Mouse (Mus musculus) layer of hippocampus, adult 9-10 months (tissue): ENCODE measurements at regions not wholly inside any gene's neighbourhood (a gene's known extent, or its start where the extent isn't known, plus 50 kb on each side); places are given as distances from the start of the nearest gene placed in this dataset.

ENCODE experiments used
- DNase-seq: peaks from one replicate; pipeline ENCODE4 v3.0.0; 2022; ENCODE audit warnings: low spot score

DNA sequence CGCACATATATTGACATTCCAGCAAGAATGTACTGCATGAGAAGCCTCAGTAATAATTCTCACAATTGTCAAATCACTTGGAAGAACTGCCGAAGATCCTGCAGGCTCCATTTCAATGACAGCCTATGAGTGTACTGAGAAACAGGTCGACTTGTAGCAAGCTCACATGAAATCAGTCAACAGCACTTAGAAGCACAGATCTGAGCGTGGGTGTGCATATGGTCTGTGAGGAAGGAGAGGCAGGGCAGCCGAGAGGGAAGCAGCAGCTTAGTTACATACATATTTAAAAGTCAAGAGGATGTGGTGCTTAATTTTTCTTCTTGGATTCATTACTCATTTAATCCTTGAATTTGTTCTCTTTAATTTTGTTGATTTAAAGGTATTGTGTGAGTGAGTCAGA lies 967.4 kb upstream of the Epha7 start:
- no peak for DNase-seq

DNA sequence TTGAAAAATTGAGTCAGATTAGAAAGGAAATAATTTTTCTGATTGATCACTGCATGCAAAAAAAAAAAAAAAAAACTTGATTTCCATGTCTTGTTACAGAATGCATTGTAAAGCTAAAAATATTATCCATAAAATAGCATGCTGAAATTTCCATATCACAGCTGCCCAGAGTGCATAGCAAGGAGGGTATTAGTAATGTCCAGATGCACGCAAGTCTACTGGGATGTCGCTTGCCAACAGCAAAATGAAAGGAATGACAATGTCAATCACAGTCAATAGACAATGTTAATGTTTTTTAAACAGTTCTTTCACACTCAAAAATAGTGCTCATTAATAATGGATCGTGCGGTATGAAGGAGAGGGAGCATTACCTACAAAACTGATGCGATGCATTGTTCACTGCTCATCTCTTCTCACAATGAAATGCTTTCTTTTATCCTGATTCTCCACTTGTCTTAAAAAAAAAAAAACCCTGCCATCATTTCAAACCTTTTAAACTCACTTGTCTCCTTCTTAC lies 966.8 kb upstream of the Epha7 start:
- DNase-seq, result no peak

DNA sequence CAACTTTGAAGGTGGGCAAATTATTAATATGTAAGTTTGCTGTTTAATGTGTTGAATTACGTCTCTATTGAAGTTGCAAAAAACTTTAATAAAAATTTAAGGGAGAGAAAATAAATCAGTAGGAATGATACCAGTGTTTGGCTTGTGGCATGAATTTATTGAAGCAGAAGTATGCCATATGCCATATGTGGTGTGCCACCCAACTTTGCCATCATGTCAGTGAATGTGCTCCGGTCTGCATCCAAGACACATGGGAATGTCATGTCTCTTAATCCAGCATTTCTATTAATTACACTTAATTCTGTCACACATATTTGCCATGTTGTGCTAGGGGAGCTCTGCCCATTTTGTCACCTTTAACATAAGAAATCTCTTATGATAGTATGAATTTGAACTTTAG lies 956.8 kb upstream of the Epha7 start:
- no peak for DNase-seq

DNA sequence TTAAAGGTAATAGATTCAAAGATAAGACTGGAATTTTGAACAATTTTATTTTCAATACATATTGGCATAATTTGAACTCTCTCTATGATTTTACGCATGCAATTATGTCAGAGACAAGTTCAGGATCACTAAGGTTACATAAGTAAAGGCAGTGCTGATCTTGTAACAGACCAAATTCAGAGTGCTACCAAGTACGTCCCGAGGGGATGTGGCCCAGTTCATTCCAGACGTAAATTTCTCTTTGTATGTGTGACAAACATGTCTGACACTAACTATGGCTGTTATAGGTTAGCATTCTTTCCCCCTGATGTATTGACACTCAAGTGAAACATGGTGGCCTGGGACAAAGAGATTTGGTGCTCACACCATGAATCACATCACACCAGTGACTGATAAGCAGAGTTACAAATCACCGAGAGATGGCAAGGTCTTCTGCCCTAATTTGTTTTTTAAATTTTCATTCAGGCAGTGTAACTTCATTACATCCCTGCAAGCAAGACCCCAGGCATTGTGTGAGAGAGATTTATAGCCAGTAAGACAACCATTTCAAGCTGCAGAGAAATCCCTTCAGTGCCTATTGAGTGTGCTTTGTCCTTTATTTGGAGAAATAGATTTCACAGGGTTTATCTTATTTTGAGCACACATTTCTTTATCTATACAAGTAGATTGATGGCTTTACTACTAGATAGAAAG lies 925.5 kb upstream of the Epha7 start:
- DNase-seq, result no peak

DNA sequence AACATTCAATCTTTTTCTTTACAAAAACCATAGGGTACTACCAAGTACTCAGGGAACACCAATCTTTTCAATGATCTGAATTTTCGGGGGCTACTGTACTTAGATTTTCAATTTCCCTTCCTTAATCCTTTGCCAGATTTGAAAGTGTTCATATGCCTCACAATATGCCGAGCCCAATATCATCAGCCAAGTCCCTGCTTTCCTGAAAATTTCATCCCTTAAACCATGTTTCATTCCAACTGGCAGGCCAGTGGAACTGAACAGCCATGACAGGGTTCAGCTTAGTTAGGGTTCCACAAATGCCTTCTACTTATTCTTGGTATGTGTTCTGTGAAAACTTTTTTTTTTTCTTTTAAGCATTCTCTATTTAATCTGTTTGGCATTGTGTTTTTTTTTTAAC lies 916.5 kb upstream of the Epha7 start:
- no peak for DNase-seq

DNA sequence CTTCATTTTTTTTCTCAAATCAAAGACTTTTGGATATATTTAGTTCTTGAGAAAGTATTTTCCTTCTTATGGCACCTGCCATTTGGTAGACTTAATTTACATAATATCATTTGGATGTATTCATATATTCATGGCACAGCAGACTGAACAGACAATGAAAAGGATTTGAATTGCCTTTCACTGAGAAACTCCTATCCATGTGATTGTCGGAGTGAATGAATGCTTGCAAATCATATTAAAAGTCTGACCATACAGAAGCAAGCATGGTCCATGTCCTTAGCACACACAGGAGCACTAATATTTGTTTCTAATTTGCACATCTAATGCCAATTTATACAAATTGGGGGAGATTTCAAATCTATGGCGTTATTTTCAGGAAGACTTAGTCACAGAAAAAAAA lies 867.6 kb upstream of the Epha7 start:
- no peak for DNase-seq

DNA sequence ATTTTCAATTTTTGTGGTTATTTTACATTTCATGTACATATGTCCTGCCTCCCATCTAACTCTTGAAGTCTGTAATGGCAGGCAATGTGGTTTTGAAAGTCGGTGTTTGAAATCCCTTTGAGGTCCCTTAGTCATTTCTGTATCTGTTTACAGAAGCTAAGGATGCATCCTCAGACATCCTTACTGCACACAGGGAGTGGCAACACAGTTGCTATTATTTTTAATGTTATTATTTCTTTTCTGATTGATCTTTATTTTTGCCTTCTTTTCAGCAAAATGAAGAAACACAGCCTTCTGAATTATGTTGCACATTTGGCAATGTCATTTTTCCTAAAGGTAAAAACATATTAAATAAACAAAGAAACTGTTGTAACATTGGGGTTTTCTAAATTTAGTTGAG lies 867.2 kb upstream of the Epha7 start:
- DNase-seq, result no peak

DNA sequence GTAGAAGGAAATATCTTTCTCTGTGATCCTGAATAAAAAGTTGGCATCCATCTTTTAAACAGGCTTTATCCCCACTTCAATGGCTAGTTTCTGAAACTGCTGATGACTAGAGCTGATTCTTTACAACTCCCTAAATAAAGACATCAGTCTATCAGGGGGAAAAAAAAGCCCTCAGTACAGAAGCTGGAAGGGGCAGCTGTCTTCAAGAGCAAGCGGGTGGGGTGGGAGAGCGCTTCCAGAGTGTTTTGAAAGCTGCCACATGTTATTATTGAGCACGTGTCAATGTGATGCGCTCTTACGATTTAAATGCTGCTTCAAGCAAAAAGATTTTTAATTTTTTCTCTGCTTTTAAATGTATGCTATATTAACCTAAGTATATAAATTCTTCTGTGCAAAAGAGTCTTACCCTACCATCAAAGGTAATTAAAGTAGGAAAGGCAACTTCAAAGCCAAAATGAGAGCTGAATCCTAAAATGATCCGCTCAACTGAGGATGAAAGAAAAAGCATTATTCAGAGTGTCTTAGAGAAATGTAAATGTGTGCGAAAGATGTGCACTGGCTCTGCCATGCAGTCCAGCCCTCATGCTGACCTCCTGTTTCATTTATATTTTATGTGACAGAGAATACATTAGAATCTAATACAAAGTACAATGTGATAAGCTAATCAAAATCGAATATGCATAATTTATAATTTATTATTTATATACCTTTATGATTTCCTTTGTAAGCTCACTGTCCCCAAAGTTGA lies 862.8 kb upstream of the Epha7 start:
- DNase-seq, result no peak

DNA sequence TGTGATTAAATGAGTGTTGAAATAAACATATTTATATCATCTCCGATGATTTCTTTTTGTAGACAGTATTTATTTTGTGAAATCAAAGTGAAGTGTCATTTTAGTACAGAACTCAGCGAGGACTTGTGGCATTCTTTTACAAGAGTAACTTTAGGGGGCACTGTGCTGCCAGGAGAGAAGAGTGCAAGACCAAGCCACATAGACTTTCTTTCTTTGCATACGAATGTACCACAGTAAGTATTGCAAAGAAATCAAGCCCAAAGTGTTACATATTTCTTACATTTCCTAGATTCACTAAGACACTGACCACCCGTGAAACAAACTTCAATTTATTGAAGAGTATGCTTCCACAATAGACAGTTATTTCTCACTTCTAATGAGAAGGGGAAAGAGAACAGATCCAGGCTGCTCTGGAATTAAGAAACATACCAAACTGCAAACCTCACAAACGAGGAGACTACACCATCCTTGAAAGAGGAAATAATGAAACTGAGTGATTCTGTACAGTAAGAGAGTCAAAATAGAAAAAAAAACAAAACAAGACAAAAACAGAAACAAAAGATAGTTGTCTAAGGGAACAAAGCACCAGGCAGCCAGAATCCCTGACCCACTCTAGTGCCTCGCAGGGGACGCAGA lies 847.8 kb upstream of the Epha7 start:
- DNase-seq, result peak; percentile 37

DNA sequence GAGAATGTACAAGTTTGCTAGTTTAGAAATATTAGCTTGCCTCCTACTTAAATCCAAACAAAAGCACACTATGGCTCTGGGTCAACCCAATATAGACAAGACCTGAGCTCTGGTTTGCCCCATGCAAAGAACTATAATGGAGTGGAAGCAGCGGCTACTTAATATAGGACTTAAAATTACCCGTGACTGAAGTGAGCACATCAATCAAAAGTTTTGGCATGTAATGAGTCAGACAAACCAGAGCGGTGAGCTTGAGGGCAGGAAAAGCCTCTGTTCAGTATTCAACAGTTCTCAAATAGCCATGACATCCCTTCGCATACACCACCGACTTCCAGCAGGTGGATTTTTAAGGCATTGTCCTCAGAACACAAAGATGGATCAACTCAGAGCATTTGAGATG lies 842.4 kb upstream of the Epha7 start:
- DNase-seq, result no peak

DNA sequence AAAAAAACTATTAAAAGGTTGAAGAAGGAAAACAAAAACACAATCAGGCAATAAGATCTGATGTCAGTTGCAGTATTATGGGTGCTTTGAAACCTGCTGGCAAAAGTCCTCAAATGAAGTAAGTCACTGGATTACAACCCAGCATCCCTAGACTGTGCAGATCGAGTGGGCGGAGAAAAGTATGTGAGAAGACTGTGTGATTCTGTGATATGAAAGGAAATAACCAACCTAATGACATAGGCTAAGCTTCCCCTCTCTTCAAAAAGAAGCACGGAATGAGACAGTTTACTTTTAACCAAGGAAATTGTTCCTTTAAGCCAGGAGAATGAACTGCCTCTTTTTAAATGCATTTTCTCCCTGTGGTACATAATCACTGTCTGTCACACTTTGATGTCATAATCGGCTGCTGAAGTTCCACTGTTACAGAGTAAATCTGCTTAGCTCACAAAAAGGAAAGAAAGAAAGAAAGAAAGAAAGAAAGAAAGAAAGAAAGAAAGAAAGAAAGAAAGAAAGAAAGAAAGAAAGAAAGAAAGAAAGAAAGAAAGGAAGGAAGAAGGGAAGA lies 833.6 kb upstream of the Epha7 start:
- no peak for DNase-seq

DNA sequence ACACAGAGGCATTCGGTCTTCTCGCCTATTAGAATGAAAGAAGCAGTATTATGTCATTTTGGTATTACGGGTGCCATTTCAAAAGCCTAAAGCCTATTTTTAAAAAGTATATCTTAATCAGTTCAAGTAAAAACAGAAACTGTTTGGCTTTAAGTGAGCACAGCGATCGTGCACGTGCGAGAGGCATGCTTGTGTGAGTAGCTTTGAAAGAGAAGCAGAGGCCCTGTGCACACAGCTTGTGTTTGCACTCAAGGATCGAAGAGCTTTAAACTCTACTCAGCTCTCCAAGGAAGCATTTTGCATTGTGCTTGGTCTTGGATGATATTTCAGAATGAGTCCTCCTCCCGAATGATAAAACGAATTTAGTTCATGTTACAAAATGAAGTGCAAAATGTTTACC lies 833.1 kb upstream of the Epha7 start:
- no peak for DNase-seq

DNA sequence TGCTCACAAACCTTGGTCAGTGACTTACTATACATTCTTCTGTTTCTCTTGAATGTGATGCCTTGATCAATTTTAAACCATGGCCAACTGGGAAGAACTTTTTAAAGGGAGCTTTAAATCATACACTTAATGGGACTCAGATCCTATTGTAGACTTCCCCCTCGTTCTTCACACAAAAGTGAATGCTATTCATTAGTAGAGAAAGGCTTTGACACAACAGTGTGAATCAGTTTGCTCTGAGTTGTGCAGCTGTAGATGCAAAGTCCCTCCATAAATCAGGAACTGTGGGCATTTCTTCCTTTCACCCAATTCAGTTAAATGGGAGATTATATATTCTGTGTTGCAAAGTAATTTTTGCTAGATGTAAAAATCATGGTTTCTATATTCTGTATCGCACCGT lies 831.6 kb upstream of the Epha7 start:
- no peak for DNase-seq

DNA sequence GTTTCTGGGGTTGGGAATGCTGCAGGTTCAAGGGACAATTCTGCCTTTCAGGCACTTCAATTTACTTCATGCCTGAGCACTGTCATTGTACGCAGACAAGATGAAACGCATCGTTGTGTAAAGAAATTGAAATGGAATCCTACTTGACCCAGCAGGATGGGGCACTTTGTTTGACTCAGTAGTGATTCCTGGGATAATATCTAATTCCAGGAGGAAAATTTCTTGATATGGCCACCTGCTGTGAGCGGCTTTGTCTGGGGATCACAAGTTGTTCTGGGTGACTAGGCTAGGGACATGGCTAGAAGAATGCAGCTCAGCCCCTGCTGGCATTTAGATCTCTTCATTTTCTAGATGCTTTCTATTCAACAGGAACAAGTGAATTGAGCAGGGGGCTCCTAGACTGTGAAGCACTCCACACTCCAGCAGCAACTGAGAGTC lies 824.9 kb upstream of the Epha7 start:
- no peak for DNase-seq

DNA sequence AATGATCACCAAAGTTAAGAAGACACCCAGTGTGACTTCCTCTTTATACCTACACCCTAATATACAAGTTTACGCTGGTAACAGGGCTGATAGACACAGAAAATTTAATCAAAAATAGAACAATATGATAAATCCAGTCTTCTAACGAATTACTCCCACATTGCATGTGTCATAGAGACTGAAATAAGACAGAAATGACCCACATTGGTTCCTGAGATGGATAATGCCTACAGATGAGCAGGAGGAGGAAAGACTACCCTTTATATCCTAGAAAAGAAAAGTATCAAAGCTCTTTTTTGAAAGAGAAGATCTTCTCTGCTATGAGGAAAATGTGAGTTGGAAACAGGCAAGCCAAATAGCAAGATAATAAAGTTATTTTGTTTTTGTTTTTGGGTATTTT lies 818.5 kb upstream of the Epha7 start:
- DNase-seq, result no peak

DNA sequence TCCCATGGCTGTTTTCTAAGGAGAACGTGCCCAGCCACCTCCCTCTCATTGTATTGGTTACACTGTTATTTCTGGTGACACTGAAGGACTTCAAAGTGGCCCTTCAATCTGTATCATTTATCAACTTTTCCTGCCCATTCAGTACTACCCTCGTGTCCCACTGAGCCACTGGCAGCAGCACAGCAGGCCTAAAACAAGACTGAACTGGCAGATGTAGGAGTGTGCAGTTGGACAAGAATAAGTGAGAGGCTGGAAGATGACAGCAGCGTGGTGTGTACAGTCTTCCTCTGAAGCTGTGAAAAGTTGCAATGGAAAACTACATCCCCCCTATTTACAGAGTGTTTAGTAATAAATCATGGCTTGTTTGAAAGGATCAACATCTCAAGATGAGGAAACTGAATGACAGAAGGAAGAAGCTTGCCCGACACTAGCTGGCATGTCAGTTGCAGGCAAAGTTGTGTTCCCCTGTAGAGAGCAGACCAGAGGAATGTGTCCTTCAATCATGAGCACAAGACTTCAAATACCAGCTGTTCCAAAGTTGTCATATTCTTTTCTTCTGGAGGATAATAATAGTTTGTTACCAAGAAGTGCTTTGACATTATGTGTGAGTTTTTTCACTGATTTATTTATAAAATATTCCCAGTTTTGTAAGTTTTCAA lies 811.0 kb upstream of the Epha7 start:
- DNase-seq, result no peak
